Mouse (Mus musculus) liver, embryonic 16.5 days (tissue): Measurements from ENCODE around the gene Gabra3. TPM values are rescaled to one million over a fixed set of nuclear protein-coding genes. Genes with fewer than 3 reads are reported as not detected.

Experiments
- microRNA counts: library from miRNA; unstranded; fragments of <30 nt; microRNA quantifications from one replicate; lab custom pipeline; 2016
- microRNA-seq: library from miRNA; unstranded; fragments of <30 nt; microRNA quantifications from one replicate; pipeline ENCODE4, GENCODE M21; 2016
- polyA plus RNA-seq: library from polyadenylated mRNA; unstranded; fragments of >200 nt; fragmentation: Nextera tagmentation; extraction: Ambion mirVana; gene quantifications from 2 replicates; pipeline ENCODE4 v1.2.1, GENCODE M21; 2015

Gene Gabra3
- polyA plus RNA-seq, 1 experiment from 2014 or later: 0.11 TPM

MicroRNAs encoded within 50 kb of the gene (microRNA counts, 519-probe panel; counts per million panel counts)
- microRNA mmu-miR-105 (lab: Ali Mortazavi, UCI) (2,463 counts per million, percentile 63 among the panel's probes with 10 or more counts), microRNA mmu-miR-767 (lab: Ali Mortazavi, UCI) (1,917 counts per million, percentile 23 among the panel's probes with 10 or more counts)

Small RNAs within 50 kb of the gene (microRNA-seq; reads per million reads assigned to microRNA genes)
- gene Mir105 (not detected), gene Mir767 (not detected)

Other genes starting within 250 kb of the Gabra3 start
- gene Gabrq, start 168.3 kb upstream of the Gabra3 start, polyA plus RNA-seq: 0.02 and 0.05 TPM in 2 replicates